Mouse (Mus musculus) c-Kit-positive CD71-positive TER-119-negative erythroid progenitor cells, embryonic 14.5 days (primary cell): Measurements from ENCODE around the gene Thap12.
A peak's percentile ranks its signal among the peaks of the same experiment; 100 is the strongest.

Experiments
- DNase-seq: peaks from one replicate; pipeline ENCODE4 v3.0.0-alpha.2; 2013; ENCODE audit warnings: low read depth

The Thap12 gene

GRCm38 (mm10) chr7:98698041-98698440 is 4.9 kb upstream of the Thap12 start:
- DNase-seq: no peak

- no peak for DNase-seq
Observed at GRCm38 (mm10) chr7:98698590-98698989, 4.3 kb upstream of the Thap12 start.

- no peak for DNase-seq
Observed at GRCm38 (mm10) chr7:98701771-98702170, 1.1 kb upstream of the Thap12 start.

GRCm38 (mm10) chr7:98703365-98703881 is 520 bp downstream of the Thap12 start:
- DNase-seq: no peak

GRCm38 (mm10) chr7:98704276-98704675 is 1.4 kb downstream of the Thap12 start:
- DNase-seq: no peak

- DNase-seq: no peak
Observed at GRCm38 (mm10) chr7:98713661-98714060, 10.8 kb downstream of the Thap12 start.

- no peak for DNase-seq
Observed at GRCm38 (mm10) chr7:98717438-98717837, 14.5 kb downstream of the Thap12 start.

GRCm38 (mm10) chr7:98719761-98720160 is 16.9 kb downstream of the Thap12 start:
- no peak for DNase-seq

- DNase-seq: no peak
Observed at GRCm38 (mm10) chr7:98720731-98721130, 17.8 kb downstream of the Thap12 start.

- DNase-seq: no peak
Observed at GRCm38 (mm10) chr7:98721172-98721571, 18.3 kb downstream of the Thap12 start.

GRCm38 (mm10) chr7:98721623-98722022 is 18.7 kb downstream of the Thap12 start:
- no peak for DNase-seq

GRCm38 (mm10) chr7:98725686-98726195 is 22.8 kb downstream of the Thap12 start:
- no peak for DNase-seq

- no peak for DNase-seq
Observed at GRCm38 (mm10) chr7:98727986-98728385, 25.1 kb downstream of the Thap12 start.

GRCm38 (mm10) chr7:98728499-98728898 is 25.6 kb downstream of the Thap12 start:
- no peak for DNase-seq

- no peak for DNase-seq
Observed at GRCm38 (mm10) chr7:98729661-98730271, 26.9 kb downstream of the Thap12 start.

GRCm38 (mm10) chr7:98733958-98734357 is 31.1 kb downstream of the Thap12 start:
- no peak for DNase-seq

GRCm38 (mm10) chr7:98734876-98735275 is 32.0 kb downstream of the Thap12 start:
- DNase-seq: no peak

GRCm38 (mm10) chr7:98736780-98737550 is 34.1 kb downstream of the Thap12 start:
- DNase-seq: no peak

GRCm38 (mm10) chr7:98740363-98740762 is 37.5 kb downstream of the Thap12 start:
- DNase-seq: no peak

GRCm38 (mm10) chr7:98743312-98743711 is 40.4 kb downstream of the Thap12 start:
- peak; percentile 23 for DNase-seq

- DNase-seq: no peak
Observed at GRCm38 (mm10) chr7:98750404-98750803, 47.5 kb downstream of the Thap12 start.

- no peak for DNase-seq
Observed at GRCm38 (mm10) chr7:98752680-98753079, 49.8 kb downstream of the Thap12 start.

GRCm38 (mm10) chr7:98756050-98756449 is 53.1 kb downstream of the Thap12 start:
- no peak for DNase-seq
